Mouse (Mus musculus) neural tube, embryonic 13.5 days (tissue): ENCODE data around the gene Wnt7b. TPM values are rescaled to one million over a fixed set of nuclear protein-coding genes. Genes with fewer than 3 reads are reported as not detected.

Experiments used
- ATAC-seq: fragments of 200-750 bp; cut with Nextera tagmentation; 2 replicates; pipeline ENCODE4 v1.8.0; 2017; ENCODE audit warnings: low read depth, mild to moderate bottlenecking, moderate TSS enrichment, moderate library complexity
- H3K27ac ChIP-seq: fragments of 300-500 bp; sonication (generic); replicated peaks from 2 replicates; pipeline ENCODE4 v1.5.1; 2015; ENCODE audit warnings: moderate library complexity, mild to moderate bottlenecking, inconsistent platforms
- H3K27me3 ChIP-seq: fragments of 300-500 bp; sonication (generic); 2 replicates; pipeline ENCODE4 v1.6.1; 2015; ENCODE audit warnings: mild to moderate bottlenecking, inconsistent platforms
- H3K36me3 ChIP-seq: fragments of 300-500 bp; sonication (generic); 2 replicates; pipeline ENCODE4 v1.6.1; 2015; ENCODE audit warnings: mild to moderate bottlenecking, inconsistent platforms
- H3K4me1 ChIP-seq: fragments of 300-500 bp; sonication (generic); replicated peaks from 2 replicates; pipeline ENCODE4 v1.6.1; 2015; ENCODE audit warnings: inconsistent platforms
- H3K4me2 ChIP-seq: fragments of 300-500 bp; sonication (generic); 2 replicates; pipeline ENCODE4 v1.6.1; 2015; ENCODE audit warnings: inconsistent platforms, mild to moderate bottlenecking, moderate library complexity
- H3K4me3 ChIP-seq: fragments of 300-500 bp; sonication (generic); 2 replicates; pipeline ENCODE4 v1.5.1; 2015; ENCODE audit warnings: mild to moderate bottlenecking, inconsistent platforms
- H3K9ac ChIP-seq: fragments of 300-500 bp; sonication (generic); 2 replicates; pipeline ENCODE4 v1.6.1; 2015; ENCODE audit warnings: moderate library complexity, mild to moderate bottlenecking, inconsistent platforms
- H3K9me3 ChIP-seq: fragments of 300-500 bp; sonication (generic); 2 replicates; pipeline ENCODE4 v1.6.1; 2016; ENCODE audit warnings: inconsistent platforms
- WGBS: fragments of 180-500 bp; shearing (Covaris S2); methylation state at CpG from one replicate; pipeline ENCODE4 v1.1.7; 2015; 5-methylcytosine and 5-hydroxymethylcytosine counted together
- polyA plus RNA-seq: library from polyadenylated mRNA; unstranded; fragments of >200 nt; fragmentation: Nextera tagmentation; extraction: Ambion mirVana; gene quantifications from 2 replicates; pipeline ENCODE4 v1.2.1, GENCODE M21; 2015

Gene Wnt7b
- polyA plus RNA-seq, 1 experiment from 2014 or later, result 34.2 TPM

DNA sequence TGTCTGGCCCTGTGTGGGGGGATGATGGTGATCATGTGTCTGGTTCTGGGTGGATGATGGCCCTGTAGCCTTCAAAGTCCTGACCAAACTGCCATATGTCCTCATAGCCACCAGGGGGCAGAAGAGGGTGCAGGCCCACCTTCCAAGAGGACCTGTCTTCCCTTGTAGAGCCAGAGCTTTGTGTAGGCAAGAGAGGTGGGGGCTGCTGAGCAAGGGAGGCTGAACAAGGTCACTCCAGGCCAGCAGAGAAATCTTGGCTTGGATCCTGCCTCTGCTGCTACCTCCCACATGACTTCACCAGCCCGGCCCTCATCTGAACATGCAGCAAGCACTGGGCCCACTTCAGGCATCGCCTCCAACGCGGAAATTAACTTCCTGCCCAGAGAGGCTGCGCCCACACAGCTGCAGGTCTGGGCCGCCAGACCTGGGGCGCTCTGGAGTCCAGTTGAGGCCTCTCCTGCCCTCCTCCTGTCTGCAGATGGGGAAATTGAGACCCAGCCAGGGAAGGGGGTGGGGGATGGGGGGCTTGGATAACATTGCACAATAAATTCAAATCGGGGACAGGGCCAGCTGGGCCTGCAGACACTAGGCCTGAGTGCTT is 28.4 kb upstream of the Wnt7b start:
- H3K4me3 ChIP-seq, result no peak overlapping the region
- WGBS, result 41% methylated on average over 8 of the region's 8 CpGs

GRCm38 (mm10) chr15:85610120-85610519 is 27.8 kb upstream of the Wnt7b start:
- Histone ChIP-seq H3K27ac (peak overlapping the region; percentile 93), H3K27me3 (peaks cover 9% of the 10 kb centered on the region)

More for the DNA sequence above, 28.4 kb upstream of the Wnt7b start:
- no peaks in the 10 kb centered on the region for H3K9me3 ChIP-seq
- peak overlapping the region; percentile 93 for H3K27ac ChIP-seq
- peaks cover 14% of the 10 kb centered on the region for H3K27me3 ChIP-seq
- peaks cover 61% of the 10 kb centered on the region for H3K4me1 ChIP-seq
- H3K36me3 ChIP-seq, result no peaks in the 10 kb centered on the region
- no peak overlapping the region for H3K4me2 ChIP-seq
- ATAC-seq, result peak; percentile 75
- H3K9ac ChIP-seq, result peak overlapping the region; percentile 22; the same call in 1 of the 2 replicates

GRCm38 (mm10) chr15:85609266-85610004 is 27.2 kb upstream of the Wnt7b start:
- 85% methylated on average over 5 of the region's 5 CpGs for WGBS
- H3K4me3 ChIP-seq, result no peak overlapping the region

More at GRCm38 (mm10) chr15:85610120-85610519, 27.8 kb upstream of the Wnt7b start:
- WGBS, result 61% methylated on average over 5 of the region's 5 CpGs
- H3K4me3 ChIP-seq, result no peak overlapping the region
- no peak overlapping the region for H3K9ac ChIP-seq
- H3K9me3 ChIP-seq, result no peaks in the 10 kb centered on the region
- no peak overlapping the region for H3K4me2 ChIP-seq
- no peaks in the 10 kb centered on the region for H3K36me3 ChIP-seq
- no peak for ATAC-seq
- H3K4me1 ChIP-seq, result peaks cover 55% of the 10 kb centered on the region

GRCm38 (mm10) chr15:85605962-85606610 is 23.8 kb upstream of the Wnt7b start:
- Histone ChIP-seq H3K4me1 (peaks cover 23% of the 10 kb centered on the region), H3K27me3 (no peaks in the 10 kb centered on the region), H3K4me2 (peak overlapping the region; percentile 31), H3K27ac (no peak overlapping the region), H3K9me3 (no peaks in the 10 kb centered on the region), H3K9ac (peak overlapping the region; percentile 10; the same call in 1 of the 2 replicates), H3K36me3 (no peaks in the 10 kb centered on the region), H3K4me3 (peak overlapping the region; percentile 11; the same call in 1 of the 2 replicates)
- 51% methylated on average over 17 of the region's 17 CpGs for WGBS
- ATAC-seq, result no peak

More at GRCm38 (mm10) chr15:85609266-85610004, 27.2 kb upstream of the Wnt7b start:
- H3K9me3 ChIP-seq, result no peaks in the 10 kb centered on the region
- H3K4me1 ChIP-seq, result peaks cover 51% of the 10 kb centered on the region
- peaks cover 2% of the 10 kb centered on the region; the same call in 1 of the 2 replicates for H3K27me3 ChIP-seq
- no peak overlapping the region for H3K4me2 ChIP-seq
- H3K27ac ChIP-seq, result peak overlapping the region; percentile 93
- no peaks in the 10 kb centered on the region for H3K36me3 ChIP-seq
- ATAC-seq, result no peak
- H3K9ac ChIP-seq, result no peak overlapping the region

DNA sequence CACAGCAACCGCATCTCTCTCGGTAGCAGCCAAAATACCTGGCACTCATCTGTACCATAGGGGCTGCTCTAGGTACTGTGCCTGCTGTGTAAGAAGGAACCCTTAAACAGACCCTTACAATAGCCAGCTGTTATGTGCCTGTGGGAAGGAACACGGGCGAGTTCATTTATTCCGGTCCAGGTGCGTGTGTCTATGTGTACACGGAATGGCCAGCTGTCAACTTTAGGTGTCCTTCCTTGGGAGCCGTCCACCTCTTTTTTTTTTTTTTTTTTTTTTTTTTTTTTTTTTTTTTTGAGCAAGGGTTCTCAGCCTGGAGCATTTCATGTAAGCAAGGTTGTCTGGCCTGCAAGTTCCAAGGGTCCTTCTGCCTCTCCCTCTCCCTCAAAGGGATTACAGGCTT is 22.7 kb upstream of the Wnt7b start:
- H3K4me2 ChIP-seq, result no peak overlapping the region
- H3K27ac ChIP-seq, result no peak overlapping the region
- no peaks in the 10 kb centered on the region for H3K36me3 ChIP-seq
- no peak overlapping the region for H3K9ac ChIP-seq
- H3K4me1 ChIP-seq, result peaks cover 25% of the 10 kb centered on the region
- H3K9me3 ChIP-seq, result no peaks in the 10 kb centered on the region
- 91% methylated on average over 8 of the region's 8 CpGs for WGBS
- H3K4me3 ChIP-seq, result no peak overlapping the region
- H3K27me3 ChIP-seq, result no peaks in the 10 kb centered on the region
- no peak for ATAC-seq

DNA sequence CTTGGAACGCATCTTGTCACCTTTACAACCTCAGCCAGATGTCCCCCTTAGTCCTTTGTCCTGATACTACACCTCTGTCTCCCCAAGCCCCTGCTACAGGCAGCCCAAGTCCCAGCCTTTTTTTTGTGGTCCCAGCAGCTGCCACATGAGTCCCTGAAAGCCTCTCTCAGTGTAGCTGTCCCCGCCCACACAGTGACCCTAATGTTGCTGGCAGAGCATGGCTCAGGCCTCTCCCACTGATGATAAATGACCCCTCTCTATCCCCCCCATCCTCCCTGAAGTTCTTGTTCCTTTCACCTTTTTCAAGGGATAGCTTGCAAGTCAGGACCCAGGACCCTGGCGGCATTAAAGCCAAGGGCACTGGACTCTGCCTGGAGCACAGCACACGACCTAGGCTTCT is 22.2 kb upstream of the Wnt7b start:
- H3K9me3 ChIP-seq, result no peaks in the 10 kb centered on the region
- H3K4me2 ChIP-seq, result no peak overlapping the region
- 68% methylated on average over 4 of the region's 4 CpGs for WGBS
- no peak overlapping the region for H3K9ac ChIP-seq
- H3K27me3 ChIP-seq, result no peaks in the 10 kb centered on the region
- H3K36me3 ChIP-seq, result no peaks in the 10 kb centered on the region
- H3K4me1 ChIP-seq, result peaks cover 30% of the 10 kb centered on the region
- H3K4me3 ChIP-seq, result no peak overlapping the region
- no peak overlapping the region for H3K27ac ChIP-seq
- ATAC-seq, result no peak

GRCm38 (mm10) chr15:85603422-85603821 is 21.1 kb upstream of the Wnt7b start:
- H3K36me3 ChIP-seq, result no peaks in the 10 kb centered on the region
- peaks cover 36% of the 10 kb centered on the region for H3K4me1 ChIP-seq
- no peak for ATAC-seq
- H3K27me3 ChIP-seq, result no peaks in the 10 kb centered on the region
- no peaks in the 10 kb centered on the region for H3K9me3 ChIP-seq
- no peak overlapping the region for H3K27ac ChIP-seq
- H3K9ac ChIP-seq, result no peak overlapping the region
- H3K4me3 ChIP-seq, result no peak overlapping the region
- H3K4me2 ChIP-seq, result no peak overlapping the region
- WGBS, result 34% methylated on average over 5 of the region's 5 CpGs

GRCm38 (mm10) chr15:85602733-85603132 is 20.5 kb upstream of the Wnt7b start:
- Histone ChIP-seq H3K9ac (no peak overlapping the region), H3K4me3 (no peak overlapping the region), H3K27me3 (no peaks in the 10 kb centered on the region), H3K4me1 (peaks cover 36% of the 10 kb centered on the region), H3K9me3 (no peaks in the 10 kb centered on the region), H3K27ac (no peak overlapping the region), H3K36me3 (no peaks in the 10 kb centered on the region), H3K4me2 (no peak overlapping the region)
- WGBS, result 78% methylated on average over 6 of the region's 6 CpGs
- ATAC-seq, result no peak

- H3K9ac ChIP-seq, result no peak overlapping the region
- no peak overlapping the region for H3K4me3 ChIP-seq
- no peak overlapping the region for H3K27ac ChIP-seq
- 89% methylated on average over 5 of the region's 5 CpGs for WGBS
- no peaks in the 10 kb centered on the region for H3K36me3 ChIP-seq
- no peaks in the 10 kb centered on the region for H3K9me3 ChIP-seq
- H3K27me3 ChIP-seq, result no peaks in the 10 kb centered on the region
- H3K4me2 ChIP-seq, result no peak overlapping the region
- peaks cover 36% of the 10 kb centered on the region for H3K4me1 ChIP-seq
- ATAC-seq, result no peak
Observed at GRCm38 (mm10) chr15:85602021-85602420, 19.7 kb upstream of the Wnt7b start.

DNA sequence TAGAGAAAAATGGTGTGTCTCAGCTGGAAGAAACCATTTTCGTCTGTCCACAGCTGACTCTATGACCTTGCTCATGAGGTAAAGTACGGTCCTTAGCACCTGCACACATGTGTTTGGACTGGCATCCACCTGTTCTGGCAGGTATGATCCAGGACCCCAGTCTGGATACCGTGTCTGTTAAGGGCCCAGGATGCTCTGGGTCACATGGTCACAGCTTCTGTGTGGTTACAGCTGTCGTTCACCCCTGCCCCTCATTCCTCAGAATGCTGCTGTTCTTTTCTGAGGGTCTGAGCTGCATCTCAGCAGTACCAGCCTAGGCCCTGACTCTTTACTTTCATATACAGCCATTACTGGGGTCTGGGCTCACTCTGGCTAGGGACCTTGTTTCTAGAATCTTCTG is 18.9 kb upstream of the Wnt7b start:
- H3K4me1 ChIP-seq, result peaks cover 33% of the 10 kb centered on the region
- no peak overlapping the region for H3K9ac ChIP-seq
- H3K27me3 ChIP-seq, result no peaks in the 10 kb centered on the region
- no peak overlapping the region for H3K27ac ChIP-seq
- H3K36me3 ChIP-seq, result no peaks in the 10 kb centered on the region
- H3K9me3 ChIP-seq, result no peaks in the 10 kb centered on the region
- 70% methylated on average over 4 of the region's 4 CpGs for WGBS
- H3K4me2 ChIP-seq, result no peak overlapping the region
- no peak overlapping the region for H3K4me3 ChIP-seq
- no peak for ATAC-seq

DNA sequence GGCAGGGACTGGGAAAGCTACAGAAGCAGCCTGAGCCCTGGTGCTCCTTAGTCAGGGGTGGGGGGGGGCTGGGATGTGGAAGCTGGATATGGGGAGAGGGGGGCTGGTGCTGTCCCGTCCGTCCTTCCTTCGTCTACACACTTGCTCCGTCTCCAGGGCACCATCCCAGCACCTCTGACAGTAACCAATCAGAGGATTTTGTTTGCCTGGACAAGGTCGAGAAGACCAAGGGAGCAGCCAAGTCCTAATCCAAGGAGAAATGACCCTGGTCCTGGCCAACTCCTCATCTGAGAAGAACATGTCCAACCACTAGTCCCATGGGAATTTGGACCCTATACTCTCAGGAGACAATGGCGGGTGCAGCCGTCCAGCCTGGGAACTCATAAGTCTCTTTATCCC is 18.4 kb upstream of the Wnt7b start:
- ATAC-seq, result 0 out of 2 replicates have a peak, but pooled peaks have one; percentile 25

More for the DNA sequence above, 18.4 kb upstream of the Wnt7b start:
- H3K4me3 ChIP-seq, result no peak overlapping the region
- no peaks in the 10 kb centered on the region; the same call in 1 of the 2 replicates for H3K27me3 ChIP-seq
- no peaks in the 10 kb centered on the region for H3K9me3 ChIP-seq
- H3K27ac ChIP-seq, result no peak overlapping the region
- WGBS, result 53% methylated on average over 7 of the region's 7 CpGs
- H3K9ac ChIP-seq, result no peak overlapping the region; the same call in 1 of the 2 replicates
- 0 out of 2 replicates have a peak overlapping the region, but pooled peaks have one; percentile 18 for H3K4me2 ChIP-seq
- H3K36me3 ChIP-seq, result no peaks in the 10 kb centered on the region
- peaks cover 29% of the 10 kb centered on the region for H3K4me1 ChIP-seq
